Mouse (Mus musculus) embryonic facial prominence, embryonic 10.5 days (tissue): Measurements from ENCODE around the gene Rnf150. TPM values are rescaled to one million over a fixed set of nuclear protein-coding genes. Genes with fewer than 3 reads are reported as not detected.
A peak's percentile ranks its signal among the peaks of the same experiment; 100 is the strongest.

Experiments
- DNase-seq: peaks from one replicate; pipeline ENCODE4 v3.0.0-alpha.2; 2017; ENCODE audit warnings: low spot score
- H3K27ac ChIP-seq: fragments of 300-500 bp; sonication (generic); replicated peaks from 2 replicates; pipeline ENCODE4 v1.5.1; 2016; ENCODE audit warnings: mild to moderate bottlenecking
- H3K27me3 ChIP-seq: fragments of 300-500 bp; sonication (generic); replicated peaks from 2 replicates; pipeline ENCODE4 v1.6.1; 2016; ENCODE audit warnings: low read depth, mild to moderate bottlenecking; ENCODE audit not compliant: poor library complexity, severe bottlenecking
- H3K36me3 ChIP-seq: fragments of 300-500 bp; sonication (generic); replicated peaks from 2 replicates; pipeline ENCODE4 v1.6.1; 2016; ENCODE audit warnings: mild to moderate bottlenecking, moderate library complexity
- H3K4me1 ChIP-seq: fragments of 300-500 bp; sonication (generic); 2 replicates; pipeline ENCODE4 v1.6.1; 2016
- H3K4me3 ChIP-seq: fragments of 300-500 bp; sonication (generic); 2 replicates; pipeline ENCODE4 v1.5.1; 2016; ENCODE audit warnings: mild to moderate bottlenecking, moderate library complexity
- H3K9me3 ChIP-seq: fragments of 300-500 bp; sonication (generic); 2 replicates; pipeline ENCODE4 v1.6.1; 2016; ENCODE audit warnings: mild to moderate bottlenecking
- WGBS: fragments of 180-500 bp; shearing (Covaris S2); methylation state at CpG from one replicate; pipeline ENCODE4 v1.1.7; 2016; 5-methylcytosine and 5-hydroxymethylcytosine counted together
- polyA plus RNA-seq: library from polyadenylated mRNA; unstranded; fragments of >200 nt; fragmentation: Nextera tagmentation; extraction: Ambion mirVana; gene quantifications from 2 replicates; pipeline ENCODE4 v1.2.1, GENCODE M21; 2016

The Rnf150 gene
- polyA plus RNA-seq, 1 experiment from 2014 or later: 2.5 TPM

DNA sequence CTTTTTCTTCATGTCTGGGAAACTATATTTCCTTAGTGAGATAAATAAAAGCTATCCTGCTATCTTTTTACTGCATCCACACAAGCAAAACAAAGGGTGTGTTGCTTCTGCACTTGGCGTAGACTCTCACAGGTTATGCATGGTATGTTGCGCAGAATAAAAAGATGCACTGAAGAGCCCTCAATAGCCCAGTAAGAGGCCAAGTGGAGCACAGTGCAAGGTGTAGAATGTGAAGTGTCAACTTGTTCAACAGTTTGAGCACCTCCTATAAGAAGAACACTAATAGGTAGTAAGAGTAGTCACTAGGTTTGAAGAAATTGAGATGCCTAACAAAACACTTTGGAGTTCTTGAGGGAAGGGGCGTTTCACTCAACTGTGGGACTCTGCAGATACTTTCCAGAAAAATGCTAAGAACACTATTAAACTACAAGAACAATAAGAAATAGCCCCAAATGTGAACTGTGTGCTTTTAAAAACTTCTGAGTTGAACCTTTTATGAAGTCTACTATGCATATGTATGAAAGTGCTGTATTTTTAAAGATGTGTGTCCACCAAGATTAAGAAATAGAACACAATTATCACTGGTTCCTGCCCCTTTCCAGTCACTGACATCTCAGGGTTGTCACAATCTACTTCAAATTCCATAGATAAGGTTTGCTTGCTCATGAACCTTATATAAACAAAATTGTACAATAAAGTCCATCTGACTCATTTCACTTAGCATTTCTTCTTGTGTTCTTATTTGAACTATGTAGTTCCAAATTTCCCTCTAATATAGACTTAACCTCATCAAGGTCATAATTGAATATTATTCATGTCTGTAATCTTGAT lies 34.7 kb downstream of the Rnf150 start:
- DNase-seq: no peak
- no peak overlapping the region for H3K27ac ChIP-seq
- H3K9me3 ChIP-seq: no peaks in the 10 kb centered on the region
- H3K4me1 ChIP-seq: peaks cover 6% of the 10 kb centered on the region
- WGBS: 88% methylated on average over 3 of the region's 3 CpGs
- H3K27me3 ChIP-seq: no peaks in the 10 kb centered on the region
- H3K36me3 ChIP-seq: no peaks in the 10 kb centered on the region
- no peak overlapping the region for H3K4me3 ChIP-seq

DNA sequence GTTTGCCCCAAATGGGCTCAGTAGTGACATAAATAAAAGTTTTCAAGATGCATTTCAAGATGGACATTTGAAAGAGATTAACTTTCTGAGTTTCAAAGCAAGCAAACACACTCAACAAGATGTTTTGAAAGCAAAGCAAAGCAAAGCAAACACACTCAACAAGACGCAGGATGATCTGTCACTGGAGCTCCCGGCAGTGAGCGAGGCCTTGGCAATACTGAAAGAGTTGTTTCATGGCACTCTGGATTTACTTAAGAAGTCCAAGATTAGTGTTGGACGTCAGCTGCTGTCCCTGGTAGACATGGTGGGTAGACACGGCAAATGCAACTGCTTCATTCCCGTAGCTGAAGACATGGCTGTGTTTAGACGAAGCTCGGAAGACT lies 35.3 kb downstream of the Rnf150 start:
- Histone ChIP-seq H3K27me3 (no peaks in the 10 kb centered on the region), H3K9me3 (no peaks in the 10 kb centered on the region), H3K4me3 (no peak overlapping the region), H3K4me1 (peaks cover 9% of the 10 kb centered on the region), H3K27ac (no peak overlapping the region), H3K36me3 (no peaks in the 10 kb centered on the region)
- no peak for DNase-seq
- 85% methylated on average over 8 of the region's 8 CpGs for WGBS

DNA sequence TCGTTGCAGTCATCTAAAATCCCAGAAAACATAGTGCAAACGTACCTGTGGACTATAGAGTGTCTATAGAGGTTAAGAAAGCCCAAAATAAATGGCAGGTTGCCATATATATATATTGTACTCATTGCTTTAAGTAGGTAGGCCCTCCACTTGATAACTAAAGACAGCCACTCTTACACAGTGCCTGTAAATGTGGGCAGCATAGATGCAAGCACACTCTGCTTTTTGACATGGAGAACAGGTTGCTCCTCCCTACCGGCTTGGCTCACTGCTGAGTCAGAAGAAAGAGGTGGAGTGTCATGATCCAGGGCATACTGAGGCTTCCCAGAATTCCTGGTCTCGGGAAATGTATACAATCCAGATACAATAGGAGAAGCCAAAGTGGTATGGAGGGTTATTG lies 37.8 kb downstream of the Rnf150 start:
- Histone ChIP-seq H3K27ac (no peak overlapping the region), H3K36me3 (no peaks in the 10 kb centered on the region), H3K9me3 (no peaks in the 10 kb centered on the region), H3K4me3 (no peak overlapping the region), H3K4me1 (peaks cover 11% of the 10 kb centered on the region), H3K27me3 (no peaks in the 10 kb centered on the region)
- DNase-seq: no peak
- 84% methylated on average over 4 of the region's 4 CpGs for WGBS

DNA sequence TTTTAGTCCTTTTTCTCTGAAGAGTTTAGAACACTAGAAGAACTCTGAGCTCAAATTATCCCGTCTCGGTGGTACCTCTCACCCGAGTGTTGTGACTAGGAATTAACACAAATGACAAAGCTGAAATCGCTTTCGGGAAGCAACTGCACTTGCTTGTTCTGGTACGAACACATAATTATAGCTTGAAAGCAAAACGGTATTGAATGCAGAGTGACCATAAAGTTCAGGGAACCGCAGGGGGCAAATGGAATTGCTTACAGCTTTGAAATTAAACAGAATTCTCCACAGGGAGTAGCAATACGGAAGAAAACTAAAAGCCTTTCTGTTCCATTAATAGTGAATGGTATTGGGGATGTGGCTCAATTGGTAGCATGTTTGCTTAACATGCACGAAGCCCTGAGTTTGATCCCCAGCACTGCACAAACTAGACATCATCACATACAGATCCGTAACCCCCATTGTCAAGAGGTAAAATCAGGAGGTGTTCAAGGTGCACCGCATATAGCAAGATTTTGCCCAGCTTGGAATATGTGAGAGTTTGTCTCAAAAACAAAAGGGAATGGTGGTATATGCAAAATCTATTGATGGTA lies 38.5 kb downstream of the Rnf150 start:
- WGBS: 81% methylated on average over 12 of the region's 12 CpGs
- H3K27ac ChIP-seq: no peak overlapping the region

DNA sequence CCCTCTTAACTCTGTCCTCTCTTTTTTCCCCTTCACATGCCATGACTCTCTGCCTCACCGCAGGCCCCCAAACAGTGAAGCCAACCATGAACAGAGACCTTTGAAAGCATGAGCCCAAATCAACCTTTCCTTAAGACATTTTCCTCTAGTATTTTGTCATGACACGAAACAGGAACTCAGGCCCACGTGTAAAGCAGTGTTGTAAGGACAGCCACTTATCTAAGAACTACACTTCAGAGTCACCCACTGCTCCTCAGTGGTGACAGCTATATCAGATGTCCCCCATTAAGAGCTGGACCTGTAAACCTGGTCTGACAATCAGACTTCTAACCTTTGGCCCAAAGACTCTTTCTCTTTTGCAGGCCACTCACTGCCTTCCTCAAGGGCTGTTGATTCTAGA lies 40.3 kb downstream of the Rnf150 start:
- H3K27me3 ChIP-seq: no peaks in the 10 kb centered on the region
- no peak for DNase-seq
- no peaks in the 10 kb centered on the region for H3K9me3 ChIP-seq
- peaks cover 14% of the 10 kb centered on the region for H3K4me1 ChIP-seq
- no peak overlapping the region for H3K27ac ChIP-seq
- 77% methylated on average over 3 of the region's 3 CpGs for WGBS
- H3K4me3 ChIP-seq: no peak overlapping the region
- H3K36me3 ChIP-seq: no peaks in the 10 kb centered on the region

More for the DNA sequence above, 38.5 kb downstream of the Rnf150 start:
- Histone ChIP-seq H3K4me1 (peaks cover 11% of the 10 kb centered on the region), H3K9me3 (no peaks in the 10 kb centered on the region), H3K4me3 (no peak overlapping the region), H3K36me3 (no peaks in the 10 kb centered on the region), H3K27me3 (no peaks in the 10 kb centered on the region)
- DNase-seq: no peak

DNA sequence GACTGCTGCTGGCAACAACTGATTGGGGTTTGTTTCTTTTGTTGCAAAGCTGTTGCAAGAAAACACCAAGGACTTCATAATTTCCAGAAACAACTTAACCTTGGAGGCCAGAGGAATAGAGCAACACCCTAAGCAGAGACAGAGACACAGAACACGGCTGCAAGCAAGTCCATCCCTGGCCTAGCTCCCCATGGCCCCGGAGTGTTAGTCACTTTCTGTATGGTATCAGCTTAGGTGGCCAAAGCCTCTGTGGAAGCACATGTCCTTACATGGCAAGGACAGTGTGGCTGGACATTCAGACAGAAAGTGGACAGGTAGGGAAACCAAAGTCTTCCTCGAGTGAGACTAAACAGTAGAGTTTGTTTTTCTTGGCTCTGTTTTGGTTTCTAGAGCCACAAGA lies 44.1 kb downstream of the Rnf150 start:
- Histone ChIP-seq H3K4me3 (no peak overlapping the region), H3K4me1 (peaks cover 14% of the 10 kb centered on the region), H3K36me3 (no peaks in the 10 kb centered on the region), H3K27ac (0 out of 2 replicates have a peak overlapping the region, but pooled peaks have one; percentile 19), H3K9me3 (no peaks in the 10 kb centered on the region), H3K27me3 (no peaks in the 10 kb centered on the region)
- DNase-seq: no peak
- WGBS: 83% methylated on average over 3 of the region's 3 CpGs

DNA sequence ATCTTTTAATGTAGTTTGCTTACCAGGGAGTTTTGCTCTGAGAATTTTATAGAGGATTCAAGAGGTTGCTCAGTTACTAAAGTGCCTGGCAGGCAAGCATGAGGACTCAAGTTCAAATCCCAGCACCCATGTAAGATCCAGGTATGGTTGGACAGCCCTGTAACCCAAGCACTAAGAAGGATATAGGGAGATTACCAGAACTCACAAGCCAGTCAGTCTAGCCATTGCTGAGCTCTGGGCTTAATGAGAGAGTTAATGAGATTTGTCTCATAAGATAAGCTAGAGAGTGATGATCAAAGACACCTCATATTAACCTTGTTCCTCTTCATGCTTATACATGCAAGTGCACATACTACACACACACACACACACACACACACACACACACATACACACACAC lies 48.3 kb downstream of the Rnf150 start:
- no peak for DNase-seq
- Histone ChIP-seq H3K36me3 (no peaks in the 10 kb centered on the region), H3K27me3 (no peaks in the 10 kb centered on the region), H3K4me3 (no peak overlapping the region), H3K9me3 (no peaks in the 10 kb centered on the region), H3K4me1 (0 out of 2 replicates have a peak, but pooled peaks cover 3% of the 10 kb centered on the region), H3K27ac (no peak overlapping the region)

DNA sequence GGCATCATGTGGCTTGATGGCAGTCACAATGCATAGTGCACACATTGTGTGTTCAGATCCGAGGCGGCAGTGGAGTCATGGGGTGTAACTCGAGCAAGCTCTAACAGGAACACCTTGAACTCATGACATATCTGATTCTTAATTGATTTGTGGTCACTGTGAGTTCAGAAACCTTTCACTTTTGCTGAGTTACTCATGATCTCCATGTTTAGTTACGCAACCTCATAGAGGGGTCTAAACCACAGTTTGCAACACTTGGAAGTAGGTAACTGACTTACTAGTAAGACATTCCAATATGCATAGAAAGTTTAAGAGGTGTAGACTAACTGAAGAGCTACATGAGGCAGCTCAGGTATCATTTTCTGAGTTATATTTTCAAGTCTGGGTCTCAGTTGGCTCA lies 49.1 kb downstream of the Rnf150 start:
- Histone ChIP-seq H3K27ac (no peak overlapping the region), H3K9me3 (no peaks in the 10 kb centered on the region), H3K36me3 (no peaks in the 10 kb centered on the region), H3K27me3 (no peaks in the 10 kb centered on the region), H3K4me3 (no peak overlapping the region), H3K4me1 (0 out of 2 replicates have a peak, but pooled peaks cover 2% of the 10 kb centered on the region)
- WGBS: 84% methylated on average over 4 of the region's 4 CpGs
- DNase-seq: no peak

DNA sequence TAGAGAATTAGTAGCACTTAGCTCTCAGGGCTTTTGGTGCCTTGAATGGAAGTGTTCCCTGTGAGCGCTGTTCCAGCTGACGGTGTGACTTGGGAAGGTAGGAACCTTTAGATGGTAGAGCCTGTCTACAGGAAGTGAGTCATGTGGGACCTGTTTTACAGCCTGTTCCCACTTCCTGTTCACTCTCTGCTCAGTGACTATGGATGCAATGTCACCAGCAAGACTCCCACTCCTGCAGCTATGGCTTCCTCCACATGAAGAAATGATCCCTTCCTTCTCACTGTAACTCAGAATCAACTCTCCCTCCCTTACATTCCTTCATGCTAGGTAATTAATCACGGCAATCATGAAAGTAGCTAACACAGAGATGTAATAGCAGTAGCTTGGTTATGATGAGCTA lies 51.4 kb downstream of the Rnf150 start:
- WGBS: 94% methylated on average over 3 of the region's 3 CpGs
- H3K9me3 ChIP-seq: no peaks in the 10 kb centered on the region

DNA sequence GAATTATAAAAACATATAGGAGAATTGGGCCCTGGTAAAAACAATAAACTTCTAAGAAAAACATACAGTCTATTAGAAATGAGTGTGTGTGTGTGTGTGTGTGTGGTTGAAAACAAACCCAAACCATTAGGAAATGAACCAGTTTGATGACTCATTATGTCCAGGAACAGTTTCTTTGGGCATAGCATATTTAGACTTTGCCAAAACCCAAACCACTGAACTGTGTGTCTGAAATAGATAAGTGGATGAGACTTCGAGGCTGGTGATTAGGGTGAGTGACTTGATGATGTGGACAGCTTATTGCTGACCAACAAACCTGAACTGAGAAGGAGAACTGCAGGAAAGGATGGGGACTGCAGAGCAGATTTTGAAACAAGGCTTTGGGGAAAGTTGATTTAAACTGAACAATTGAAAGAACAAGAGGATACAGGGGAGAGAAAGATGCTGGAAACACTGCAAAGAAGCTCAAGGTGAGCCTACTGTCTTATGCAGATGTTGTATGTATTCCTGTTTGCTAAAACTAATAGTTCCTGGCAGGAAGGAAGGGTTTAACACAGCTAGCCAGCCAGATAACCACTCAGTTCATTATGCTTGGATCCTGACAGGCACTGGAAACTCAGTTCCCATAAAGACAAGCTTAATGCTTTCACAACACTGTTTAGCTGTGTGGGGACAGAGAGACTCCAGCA lies 53.8 kb downstream of the Rnf150 start:
- WGBS: 65% methylated on average over 1 of the region's 1 CpGs
- H3K9me3 ChIP-seq: no peaks in the 10 kb centered on the region
- no peaks in the 10 kb centered on the region for H3K27me3 ChIP-seq
- no peak overlapping the region for H3K27ac ChIP-seq
- peaks cover 6% of the 10 kb centered on the region for H3K4me1 ChIP-seq
- DNase-seq: no peak
- H3K36me3 ChIP-seq: no peaks in the 10 kb centered on the region
- no peak overlapping the region for H3K4me3 ChIP-seq

More for the DNA sequence above, 51.4 kb downstream of the Rnf150 start:
- no peaks in the 10 kb centered on the region for H3K36me3 ChIP-seq
- peaks cover 6% of the 10 kb centered on the region for H3K4me1 ChIP-seq
- H3K4me3 ChIP-seq: no peak overlapping the region
- H3K27ac ChIP-seq: no peak overlapping the region
- H3K27me3 ChIP-seq: no peaks in the 10 kb centered on the region
- DNase-seq: no peak

DNA sequence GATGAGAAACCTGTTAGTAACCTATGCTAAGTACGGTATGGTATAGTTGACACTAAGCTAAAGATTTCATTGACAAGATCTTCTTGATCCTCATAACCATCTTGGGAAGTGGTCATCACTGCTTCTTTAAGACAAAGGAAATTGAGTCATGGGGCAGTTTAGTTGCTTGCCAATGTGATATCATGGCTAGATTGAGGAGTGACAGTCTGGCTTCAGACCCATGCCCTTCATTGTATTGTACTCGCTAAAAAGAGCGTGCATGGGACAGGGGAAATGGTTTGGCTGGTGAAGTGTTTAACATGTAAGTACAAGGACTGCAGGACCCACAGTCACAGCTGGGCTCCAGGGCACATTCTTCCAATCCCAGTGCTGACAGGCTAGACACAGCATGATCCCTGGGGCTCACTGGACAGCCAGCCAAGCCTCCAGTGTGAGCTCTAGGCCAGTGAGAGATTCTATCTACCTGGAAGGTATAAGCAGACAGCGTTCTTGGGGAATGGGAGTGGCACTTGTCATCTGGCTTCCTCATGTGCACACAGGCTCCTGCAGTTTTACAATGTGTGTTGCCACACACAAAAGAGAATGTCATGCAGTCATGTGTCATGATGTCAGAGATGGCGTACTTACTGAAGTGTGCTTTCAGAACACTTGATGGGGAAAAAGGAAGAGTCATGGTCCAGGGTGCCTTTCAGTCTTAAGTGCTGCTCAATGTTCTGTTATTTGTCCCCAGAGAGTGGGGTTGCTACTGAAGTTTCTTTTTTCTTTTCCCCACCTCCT lies 54.6 kb downstream of the Rnf150 start:
- Histone ChIP-seq H3K4me1 (peaks cover 6% of the 10 kb centered on the region), H3K9me3 (no peaks in the 10 kb centered on the region), H3K27me3 (no peaks in the 10 kb centered on the region), H3K27ac (no peak overlapping the region), H3K36me3 (no peaks in the 10 kb centered on the region), H3K4me3 (no peak overlapping the region)
- peak; percentile 11 for DNase-seq
- WGBS: 89% methylated on average over 5 of the region's 5 CpGs

DNA sequence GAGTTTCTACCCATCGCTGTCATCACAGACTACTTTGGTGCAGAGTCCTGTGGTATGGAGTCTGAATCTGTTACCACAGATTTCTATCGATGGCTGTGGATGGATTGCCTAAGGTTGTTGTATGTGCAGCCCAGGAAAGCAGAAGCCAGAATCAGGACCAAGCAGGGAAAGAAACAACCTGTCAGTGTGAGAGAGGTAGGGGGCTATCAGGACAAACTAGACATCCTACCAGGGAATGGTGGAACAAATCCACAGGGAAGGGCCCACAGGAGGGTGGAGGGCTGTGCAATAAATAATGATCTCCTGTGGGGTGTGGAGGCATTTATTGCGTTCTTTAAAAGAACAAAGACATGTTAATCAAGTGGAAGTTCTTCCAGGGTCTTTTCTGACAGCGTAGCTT lies 56.5 kb downstream of the Rnf150 start:
- peaks cover 6% of the 10 kb centered on the region for H3K4me1 ChIP-seq
- no peaks in the 10 kb centered on the region for H3K9me3 ChIP-seq
- H3K27ac ChIP-seq: no peak overlapping the region
- no peak for DNase-seq
- WGBS: 73% methylated on average over 4 of the region's 4 CpGs
- H3K36me3 ChIP-seq: no peaks in the 10 kb centered on the region
- no peak overlapping the region for H3K4me3 ChIP-seq
- no peaks in the 10 kb centered on the region for H3K27me3 ChIP-seq
